ENCODE assay signal across 7 mouse cellular contexts in the genomic region with DNA sequence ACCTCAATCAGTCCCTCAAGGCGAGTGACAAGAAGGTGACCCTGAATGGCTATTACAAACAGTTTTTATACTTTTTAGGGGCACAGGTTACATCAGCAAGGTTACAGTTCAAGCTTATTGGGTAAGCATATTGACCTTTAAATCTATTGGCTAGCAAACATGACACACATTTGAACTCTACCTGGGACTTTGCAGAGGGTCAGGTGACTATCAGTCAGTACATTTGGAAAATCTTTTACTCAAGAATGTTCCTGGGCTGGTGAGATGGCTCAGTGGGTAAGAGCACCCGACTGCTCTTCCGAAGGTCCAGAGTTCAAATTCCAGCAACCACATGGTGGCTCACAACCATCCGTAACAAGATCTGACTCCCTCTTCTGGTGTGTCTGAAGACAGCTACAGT. TPM values are rescaled to one million over a fixed set of nuclear protein-coding genes. Genes with fewer than 3 reads are reported as not detected.
DNase-seq lines count a peak whose midpoint lies in the region; TF ChIP-seq lines count a peak whose summit lies in the region.
"Not testable (repeated sequence)": the region's sequence is repeated elsewhere in the genome, so short reads cannot be mapped to it uniquely, and the experiment has no call there.

No protein-coding gene starts in this region.

- H3K27me3 ChIP-seq in E14TG2a.4 (ENCODE audit: insufficient read depth, low read length); ES-Bruce4 (ENCODE audit: control insufficient read depth, insufficient read depth, low read length, poor library complexity, severe bottlenecking); kidney, adult 2 months (replicated peaks; ENCODE audit: control insufficient read depth, insufficient read depth, low read length); liver, adult 2 months (ENCODE audit: control insufficient read depth, insufficient read depth, low read length): not testable (repeated sequence)

- peaks cover 70% of the 10 kb centered on the region for H3K4me1 ChIP-seq in E14TG2a.4 (replicated peaks; ENCODE audit: low read depth, low read length)
- not testable (repeated sequence) for H3K4me1 ChIP-seq in ES-Bruce4 (ENCODE audit: control insufficient read depth, insufficient read depth, low read length); liver, adult 2 months (ENCODE audit: control insufficient read depth, insufficient read depth, low read length)
- H3K4me1 ChIP-seq in ES-E14 (ENCODE audit: control insufficient read depth in 2 of 2, insufficient read depth in 2 of 2, low read length in 2 of 2, poor library complexity in 1 of 2) = peaks cover 3 to 33% of the 10 kb centered on the region in 2 experiments
- H3K4me1 ChIP-seq in kidney, adult 2 months (ENCODE audit: control insufficient read depth, insufficient read depth, low read length) = peaks cover 27% of the 10 kb centered on the region

- peak overlapping the region; percentile 91 for H3K27ac ChIP-seq in ES-Bruce4 (ENCODE audit: insufficient read depth, low read length)
- H3K27ac ChIP-seq in ES-E14 (ENCODE audit: insufficient read depth, low read depth, low read length, poor library complexity, severe bottlenecking) = peak overlapping the region; percentile 38; the same call in 1 of the 2 replicates
- peak overlapping the region; percentile 85 for H3K27ac ChIP-seq in kidney, adult 2 months (ENCODE audit: insufficient read depth, low read depth, low read length)
- H3K27ac ChIP-seq in liver, adult 2 months (replicated peaks; ENCODE audit: insufficient read depth, low read depth, low read length) = not testable (repeated sequence)

- not testable (repeated sequence) for TF ChIP-seq EP300 in ES-Bruce4 (IDR thresholded peaks at IDR 0.05; ENCODE audit: insufficient read depth, low read depth, low read length)

- H3K9me3 ChIP-seq in E14TG2a.4 (ENCODE audit: low read length); ES-Bruce4 (replicated peaks; ENCODE audit: control insufficient read depth, insufficient read depth, low read length, poor library complexity, severe bottlenecking); ES-E14 (ENCODE audit: control insufficient read depth, insufficient read depth, low read depth, low read length): not testable (repeated sequence)

- in situ Hi-C loops in ES-E14 (cut with MboI; ENCODE audit: low sequenced_read_pairs in 2 of 2, unreplicated experiment in 2 of 2) = not testable (repeated sequence)

- not testable (repeated sequence) for TF ChIP-seq POLR2A in ES-Bruce4 (IDR thresholded peaks at IDR 0.05; ENCODE audit: insufficient read depth, low read length); kidney, adult 2 months (IDR thresholded peaks at IDR 0.05; ENCODE audit: low read depth, low read length); liver, adult 2 months (IDR thresholded peaks at IDR 0.05; ENCODE audit: extremely low read depth, insufficient read depth, low read length)

- peaks cover 42% of the 10 kb centered on the region for H3K36me3 ChIP-seq in E14TG2a.4 (ENCODE audit: insufficient read depth, low read length)
- not testable (repeated sequence) for H3K36me3 ChIP-seq in ES-Bruce4 (ENCODE audit: control insufficient read depth, insufficient read depth, low read length, poor library complexity, severe bottlenecking); kidney, adult 2 months (ENCODE audit: control insufficient read depth, insufficient read depth, low read length)
- peaks cover 17% of the 10 kb centered on the region for H3K36me3 ChIP-seq in ES-E14 (ENCODE audit: control insufficient read depth, insufficient read depth, low read length, poor library complexity, severe bottlenecking)
- H3K36me3 ChIP-seq in liver, adult 2 months (ENCODE audit: control insufficient read depth, insufficient read depth, low read length) = peaks cover 25% of the 10 kb centered on the region

- not testable (repeated sequence) for H3K79me2 ChIP-seq in liver, adult 2 months (ENCODE audit: control insufficient read depth, insufficient read depth, low read length)

- not testable (repeated sequence) for TF ChIP-seq CTCF in E14TG2a.4 (conservative IDR thresholded peaks at IDR 0.05; ENCODE audit: low read length); ES-Bruce4 (IDR thresholded peaks at IDR 0.05; ENCODE audit: low read depth, low read length); kidney, adult 2 months (conservative IDR thresholded peaks at IDR 0.05; ENCODE audit: insufficient read depth, insufficient read length, low read depth, low read length); liver, adult 2 months (IDR thresholded peaks at IDR 0.05; ENCODE audit: low read depth, low read length)

- peak overlapping the region; percentile 62 for H3K9ac ChIP-seq in ES-Bruce4 (ENCODE audit: low read depth, poor library complexity, severe bottlenecking)
- peak overlapping the region; percentile 78 for H3K9ac ChIP-seq in ES-E14 (ENCODE audit: insufficient read depth, low read depth, low read length, poor library complexity, severe bottlenecking)
- H3K9ac ChIP-seq in liver, adult 2 months (ENCODE audit: low read depth, low read length) = not testable (repeated sequence)

- not testable (repeated sequence) for DNase-seq in ES-E14 (ENCODE audit: low read depth, low spot score)
- peak; percentile 31 for DNase-seq in kidney, adult 11 months
- peak; percentile 76 for DNase-seq in kidney, adult 2 months
- peak; percentile 74 for DNase-seq in kidney, adult 9 months
- DNase-seq in liver, adult 2 months (ENCODE audit: extremely low read depth, low read depth, low spot score) = peak; percentile 25

- WGBS in kidney, adult 2 months = 45% methylated on average over 4 of the region's 4 CpGs
- 69% methylated on average over 4 of the region's 4 CpGs for WGBS in liver, adult 2 months

- H3K4me3 ChIP-seq in E14TG2a.4 (replicated peaks; ENCODE audit: low read length) (peak overlapping the region; percentile 71), ES-Bruce4 (ENCODE audit: low read depth, low read length) (peak overlapping the region; percentile 79), ES-E14 (ENCODE audit: insufficient read depth in 1 of 2, low read depth in 1 of 2, low read length in 2 of 2, poor library complexity in 1 of 2, severe bottlenecking in 1 of 2) (peak overlapping the region; percentile 47 to 60; a peak in 3 of 4 replicates)
- H3K4me3 ChIP-seq in kidney, adult 2 months (ENCODE audit: insufficient read depth, low read depth, low read length); liver, adult 2 months (ENCODE audit: insufficient read depth, low read depth, low read length): not testable (repeated sequence)

RNA-seq across cellular contexts. Expression of a gene that starts 12.4 kb away (rescaled TPM):
- polyA plus RNA-seq in ES-Bruce4 (2011; ENCODE audit: insufficient read depth, insufficient read length, low read depth, missing spikeins) = 116 and 122 TPM in 2 replicates
- 206 and 242 TPM in 2 replicates for total RNA-seq in ES-E14 (2012; rRNA removed)
- polyA plus RNA-seq in kidney, adult 2 months (2012; rRNA removed) = 387 and 475 TPM in 2 replicates
- 243 and 269 TPM in 2 replicates for total RNA-seq in liver, adult 2 months (2014; rRNA removed)
- 152 and 181 TPM in 2 replicates for polyA plus RNA-seq in liver, adult 2 months (2012; rRNA removed)

RNA-seq across cellular contexts. Expression of a gene that starts 12.6 kb away (rescaled TPM):
- polyA plus RNA-seq in ES-Bruce4 (2011; ENCODE audit: insufficient read depth, insufficient read length, low read depth, missing spikeins) = 24.0 and 25.0 TPM in 2 replicates
- total RNA-seq in ES-E14 (2012; rRNA removed) = 56.6 and 58.5 TPM in 2 replicates
- polyA plus RNA-seq in kidney, adult 2 months (2012; rRNA removed) = 28.3 and 29.6 TPM in 2 replicates
- 12.9 and 13.6 TPM in 2 replicates for total RNA-seq in liver, adult 2 months (2014; rRNA removed)
- polyA plus RNA-seq in liver, adult 2 months (2012; rRNA removed) = 19.0 and 27.8 TPM in 2 replicates

RNA-seq across cellular contexts. Expression of a gene that starts 32.2 kb away (rescaled TPM):
- polyA plus RNA-seq in ES-Bruce4 (2011; ENCODE audit: insufficient read depth, insufficient read length, low read depth, missing spikeins) = 42.7 and 52.9 TPM in 2 replicates
- total RNA-seq in ES-E14 (2012; rRNA removed) = 16.3 and 20.8 TPM in 2 replicates
- polyA plus RNA-seq in kidney, adult 2 months (2012; rRNA removed) = 19.2 and 19.9 TPM in 2 replicates
- 10.3 and 14.0 TPM in 2 replicates for total RNA-seq in liver, adult 2 months (2014; rRNA removed)
- polyA plus RNA-seq in liver, adult 2 months (2012; rRNA removed) = 10.7 and 15.5 TPM in 2 replicates
